Comparison of ENCODE assay signal across 8 mouse cellular contexts in genomic region chr16:31533196-31533777, GRCm38 (mm10).
DNase-seq lines count a peak whose midpoint lies in the region; ATAC-seq and TF ChIP-seq lines count a peak whose summit lies in the region.

No protein-coding gene starts in this region.

- no peak for ATAC-seq in heart, postnatal 0 days (ENCODE audit: insufficient read depth, low read depth)
- peak; percentile 31 for ATAC-seq in erythroid progenitor cell, adult 5-6 weeks (replicated peaks; ENCODE audit: low FRiP score, poor library complexity, severe bottlenecking)
- peak; percentile 92 for ATAC-seq in lung, postnatal 0 days

- H3K9ac ChIP-seq in heart, postnatal 0 days (replicated peaks; ENCODE audit: low read depth, low read length): no peak overlapping the region
- no peak overlapping the region for H3K9ac ChIP-seq in lung, postnatal 0 days (replicated peaks; ENCODE audit: low read depth)

- peak; percentile 15 for DNase-seq in heart, postnatal 0 days (ENCODE audit: low spot score)
- no peak for DNase-seq in heart, adult 9 months (ENCODE audit: low spot score in 2 of 2)
- peak; percentile 26 for DNase-seq in MEL-GATA-1-ER (ENCODE audit: extremely low read depth, low read depth)
- DNase-seq in lung, postnatal 0 days (ENCODE audit: low spot score): peak; percentile 54
- DNase-seq in left cerebral cortex, adult 11 months (ENCODE audit: low spot score): no peak
- DNase-seq in kidney, adult 11 months: no peak
- no peak for DNase-seq in kidney, adult 2 months

- no peak for TF ChIP-seq CTCF in heart, postnatal 0 days (IDR thresholded peaks at IDR 0.05; ENCODE audit: low read depth)
- peak; percentile 35 for TF ChIP-seq CTCF in lung, postnatal 0 days (IDR thresholded peaks at IDR 0.05)
- TF ChIP-seq CTCF in kidney, adult 2 months (conservative IDR thresholded peaks at IDR 0.05; ENCODE audit: insufficient read depth, insufficient read length, low read depth, low read length): no peak

- no peak overlapping the region for H3K4me2 ChIP-seq in heart, postnatal 0 days (ENCODE audit: low read depth, low read length)
- H3K4me2 ChIP-seq in lung, postnatal 0 days (replicated peaks; ENCODE audit: low read depth, low read length): no peak overlapping the region

- no peak for TF ChIP-seq EP300 in heart, postnatal 0 days (IDR thresholded peaks at IDR 0.05; ENCODE audit: low read depth)
- TF ChIP-seq EP300 in lung, postnatal 0 days (IDR thresholded peaks at IDR 0.05): peak; percentile 78

- no peaks in the 10 kb centered on the region for H3K36me3 ChIP-seq in heart, postnatal 0 days (replicated peaks; ENCODE audit: control insufficient read depth, insufficient read depth, low read length)
- H3K36me3 ChIP-seq in lung, postnatal 0 days (ENCODE audit: insufficient read depth, low read length): no peaks in the 10 kb centered on the region
- no peaks in the 10 kb centered on the region for H3K36me3 ChIP-seq in kidney, adult 2 months (ENCODE audit: control insufficient read depth, insufficient read depth, low read length)

- WGBS in heart, postnatal 0 days: 16% methylated on average over 6 of the region's 6 CpGs
- WGBS in lung, postnatal 0 days: 38% methylated on average over 6 of the region's 6 CpGs
- WGBS in kidney, adult 2 months: 72% methylated on average over 6 of the region's 6 CpGs

- H3K9me3 ChIP-seq in heart, postnatal 0 days (replicated peaks; ENCODE audit: control insufficient read depth, low read length): no peaks in the 10 kb centered on the region
- no peaks in the 10 kb centered on the region for H3K9me3 ChIP-seq in lung, postnatal 0 days (ENCODE audit: low read length)

- no peak overlapping the region for H3K27ac ChIP-seq in heart, postnatal 0 days (ENCODE audit: low read depth)
- no peak overlapping the region for H3K27ac ChIP-seq in lung, postnatal 0 days (ENCODE audit: low read length)
- no peak overlapping the region for H3K27ac ChIP-seq in kidney, adult 2 months (ENCODE audit: insufficient read depth, low read depth, low read length)

- no peak for TF ChIP-seq POLR2A in kidney, adult 2 months (IDR thresholded peaks at IDR 0.05; ENCODE audit: low read depth, low read length)

- no peaks in the 10 kb centered on the region for H3K27me3 ChIP-seq in heart, postnatal 0 days (ENCODE audit: control insufficient read depth, insufficient read depth, low read length)
- no peaks in the 10 kb centered on the region for H3K27me3 ChIP-seq in lung, postnatal 0 days (replicated peaks; ENCODE audit: insufficient read depth, low read length)
- H3K27me3 ChIP-seq in kidney, adult 2 months (replicated peaks; ENCODE audit: control insufficient read depth, insufficient read depth, low read length): no peaks in the 10 kb centered on the region

- no peak overlapping the region for H3K4me3 ChIP-seq in heart, postnatal 0 days (ENCODE audit: low read depth, low read length)
- H3K4me3 ChIP-seq in lung, postnatal 0 days (ENCODE audit: low read depth, low read length): no peak overlapping the region
- H3K4me3 ChIP-seq in kidney, adult 2 months (ENCODE audit: insufficient read depth, low read depth, low read length): no peak overlapping the region

- no peaks in the 10 kb centered on the region for H3K4me1 ChIP-seq in heart, postnatal 0 days (ENCODE audit: control insufficient read depth, insufficient read depth)
- no peaks in the 10 kb centered on the region for H3K4me1 ChIP-seq in lung, postnatal 0 days (ENCODE audit: insufficient read depth, low read depth, low read length)
- H3K4me1 ChIP-seq in kidney, adult 2 months (ENCODE audit: control insufficient read depth, insufficient read depth, low read length): no peaks in the 10 kb centered on the region

Comparison
In these comparisons a context has a peak if more than half of its experiments do, and no peak if none do; other contexts are left out.
1. DNase-seq: peak in heart, postnatal 0 days (single experiment), MEL-GATA-1-ER (single experiment) and lung, postnatal 0 days (single experiment); none in heart, adult 9 months (0 of 2), left cerebral cortex, adult 11 months (single experiment), kidney, adult 11 months (single experiment) and kidney, adult 2 months (single experiment).